Mouse (Mus musculus) small intestine, adult 2 months (tissue): ENCODE measurements around the gene Rapgef4.

ENCODE experiments used
- CTCF ChIP-seq: fragments of 200-500 bp; IDR thresholded peaks from 2 replicates; pipeline ENCODE4 v1.5.1; 2012; ENCODE audit warnings: low read depth, mild to moderate bottlenecking, control low read depth, inconsistent platforms, low read length, moderate library complexity, mixed read lengths; ENCODE audit not compliant: insufficient replicate concordance, insufficient read length; ENCODE audit errors: extremely low read depth
- POLR2A ChIP-seq: fragments of 200-500 bp; IDR thresholded peaks from 2 replicates; pipeline ENCODE4 v1.6.1; 2012; ENCODE audit warnings: low read depth, mild to moderate bottlenecking, control low read depth, inconsistent platforms, low read length, moderate library complexity

DNA sequence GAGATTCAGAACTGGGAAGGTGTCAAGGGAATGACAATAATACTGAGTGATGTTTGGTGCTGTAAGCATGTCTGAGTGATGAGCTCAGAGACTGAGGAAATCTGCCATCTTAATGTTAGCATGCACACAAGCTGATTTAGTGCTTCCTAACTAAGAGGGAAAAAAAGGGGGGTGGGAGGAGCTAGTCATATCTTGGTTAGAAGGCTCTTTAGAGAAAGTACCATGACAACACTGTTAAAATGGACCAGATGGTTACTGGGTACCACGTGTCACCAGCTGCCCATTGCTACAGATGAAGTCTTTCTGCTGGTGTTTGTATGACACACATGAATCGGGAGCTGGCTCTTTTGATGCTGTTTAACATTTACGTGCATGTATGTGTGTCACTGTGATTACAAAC lies 155.0 kb downstream of the Rapgef4 start:
- no peak for TF ChIP-seq CTCF
- no peak for TF ChIP-seq POLR2A
